Mouse (Mus musculus): ENCODE results near the gene Rsrc1. TPM values are rescaled to one million over a fixed set of nuclear protein-coding genes. Genes with fewer than 3 reads are reported as not detected.
"Not testable (repeated sequence)": the region's sequence is repeated elsewhere in the genome, so short reads cannot be mapped to it uniquely, and the experiment has no call there.

Rsrc1 gene
- polyA plus RNA-seq, 2 experiments = 3.1 to 8.7 TPM

GRCm38 (mm10) chr3:67070575-67071488, 89.6 kb downstream of the Rsrc1 start:
- no peak for TF ChIP-seq EP300 (IDR thresholded peaks at IDR 0.05; ENCODE audit: low read depth)
- TF ChIP-seq CTCF (IDR thresholded peaks at IDR 0.05; ENCODE audit: low read depth) = no peak
- no peak overlapping the region for H3K4me3 ChIP-seq (ENCODE audit: insufficient read depth in 1 of 2, low read depth in 2 of 2, low read length in 2 of 2)
- H3K9me3 ChIP-seq (ENCODE audit: control insufficient read depth, low read length) = no peaks in the 10 kb centered on the region
- ATAC-seq (ENCODE audit: insufficient read depth) (no peak), DNase-seq (ENCODE audit: low read depth in 3 of 3, low spot score in 3 of 3) (no peak)
- no peaks in the 10 kb centered on the region for H3K27me3 ChIP-seq (ENCODE audit: control insufficient read depth, insufficient read depth, low read length)
- 74% methylated on average over 11 of the region's 11 CpGs for WGBS (ENCODE audit: insufficient replicate concordance)
- no peak overlapping the region for H3K9ac ChIP-seq (replicated peaks)
- H3K4me1 ChIP-seq (replicated peaks; ENCODE audit: control insufficient read depth in 2 of 2, insufficient read depth in 2 of 2, low read length in 1 of 2) = no peaks in the 10 kb centered on the region
- no peaks in the 10 kb centered on the region for H3K36me3 ChIP-seq (replicated peaks; ENCODE audit: control insufficient read depth, insufficient read depth, low read depth)
- no peak overlapping the region for H3K27ac ChIP-seq
- no peak overlapping the region for H3K4me2 ChIP-seq (ENCODE audit: low read depth)

- H3K4me2 ChIP-seq (ENCODE audit: low read depth); ATAC-seq (ENCODE audit: insufficient read depth); DNase-seq (ENCODE audit: low read depth in 3 of 3, low spot score in 3 of 3): not testable (repeated sequence)
Measured at GRCm38 (mm10) chr3:67073653-67074052, 92.5 kb downstream of the Rsrc1 start.

GRCm38 (mm10) chr3:67075484-67075883, 94.3 kb downstream of the Rsrc1 start:
- Histone ChIP-seq H3K4me3 (ENCODE audit: insufficient read depth in 1 of 2, low read depth in 2 of 2, low read length in 2 of 2) (no peak overlapping the region), H3K36me3 (replicated peaks; ENCODE audit: control insufficient read depth, insufficient read depth, low read depth) (no peaks in the 10 kb centered on the region), H3K27me3 (ENCODE audit: control insufficient read depth, insufficient read depth, low read length) (no peaks in the 10 kb centered on the region), H3K27ac (no peak overlapping the region), H3K9me3 (ENCODE audit: control insufficient read depth, low read length) (no peaks in the 10 kb centered on the region), H3K4me2 (ENCODE audit: low read depth) (no peak overlapping the region), H3K4me1 (replicated peaks; ENCODE audit: control insufficient read depth in 2 of 2, insufficient read depth in 2 of 2, low read length in 1 of 2) (no peaks in the 10 kb centered on the region), H3K9ac (replicated peaks) (no peak overlapping the region)
- no peak for DNase-seq (ENCODE audit: low read depth in 3 of 3, low spot score in 3 of 3)
- 62% methylated on average over 2 of the region's 2 CpGs for WGBS (ENCODE audit: insufficient replicate concordance)
- TF ChIP-seq EP300 (IDR thresholded peaks at IDR 0.05; ENCODE audit: low read depth) = no peak
- no peak for TF ChIP-seq CTCF (IDR thresholded peaks at IDR 0.05; ENCODE audit: low read depth)
- no peak for ATAC-seq (ENCODE audit: insufficient read depth)

More at GRCm38 (mm10) chr3:67073653-67074052, 92.5 kb downstream of the Rsrc1 start:
- not testable (repeated sequence) for H3K36me3 ChIP-seq (replicated peaks; ENCODE audit: control insufficient read depth, insufficient read depth, low read depth); H3K27ac ChIP-seq; H3K9ac ChIP-seq (replicated peaks); H3K27me3 ChIP-seq (ENCODE audit: control insufficient read depth, insufficient read depth, low read length); H3K4me3 ChIP-seq (ENCODE audit: insufficient read depth in 1 of 2, low read depth in 2 of 2, low read length in 2 of 2); H3K4me1 ChIP-seq (replicated peaks; ENCODE audit: control insufficient read depth in 2 of 2, insufficient read depth in 2 of 2, low read length in 1 of 2); H3K9me3 ChIP-seq (ENCODE audit: control insufficient read depth, low read length)

GRCm38 (mm10) chr3:67084742-67085141, 103.6 kb downstream of the Rsrc1 start:
- Histone ChIP-seq H3K4me2 (ENCODE audit: low read depth) (no peak overlapping the region), H3K27ac (no peak overlapping the region), H3K4me3 (ENCODE audit: insufficient read depth in 1 of 2, low read depth in 2 of 2, low read length in 2 of 2) (no peak overlapping the region), H3K9me3 (ENCODE audit: control insufficient read depth, low read length) (no peaks in the 10 kb centered on the region), H3K27me3 (ENCODE audit: control insufficient read depth, insufficient read depth, low read length) (no peaks in the 10 kb centered on the region), H3K9ac (replicated peaks) (no peak overlapping the region), H3K36me3 (replicated peaks; ENCODE audit: control insufficient read depth, insufficient read depth, low read depth) (no peaks in the 10 kb centered on the region), H3K4me1 (replicated peaks; ENCODE audit: control insufficient read depth in 2 of 2, insufficient read depth in 2 of 2, low read length in 1 of 2) (no peaks in the 10 kb centered on the region)
- TF ChIP-seq CTCF (IDR thresholded peaks at IDR 0.05; ENCODE audit: low read depth) (no peak), EP300 (IDR thresholded peaks at IDR 0.05; ENCODE audit: low read depth) (no peak)
- 57% methylated on average over 1 of the region's 1 CpGs for WGBS (ENCODE audit: insufficient replicate concordance)
- DNase-seq (ENCODE audit: low read depth in 3 of 3, low spot score in 3 of 3) (no peak), ATAC-seq (ENCODE audit: insufficient read depth) (no peak)

GRCm38 (mm10) chr3:67108428-67108827, 127.2 kb downstream of the Rsrc1 start:
- H3K4me1 ChIP-seq (replicated peaks; ENCODE audit: control insufficient read depth in 2 of 2, insufficient read depth in 2 of 2, low read length in 1 of 2) = no peaks in the 10 kb centered on the region

More at GRCm38 (mm10) chr3:67108428-67108827, 127.2 kb downstream of the Rsrc1 start:
- Histone ChIP-seq H3K9ac (replicated peaks) (no peak overlapping the region), H3K4me2 (ENCODE audit: low read depth) (no peak overlapping the region), H3K27ac (no peak overlapping the region), H3K9me3 (ENCODE audit: control insufficient read depth, low read length) (no peaks in the 10 kb centered on the region), H3K36me3 (replicated peaks; ENCODE audit: control insufficient read depth, insufficient read depth, low read depth) (no peaks in the 10 kb centered on the region), H3K27me3 (ENCODE audit: control insufficient read depth, insufficient read depth, low read length) (no peaks in the 10 kb centered on the region), H3K4me3 (ENCODE audit: insufficient read depth in 1 of 2, low read depth in 2 of 2, low read length in 2 of 2) (no peak overlapping the region)
- 75% methylated on average over 3 of the region's 3 CpGs for WGBS (ENCODE audit: insufficient replicate concordance)
- DNase-seq (ENCODE audit: low read depth in 3 of 3, low spot score in 3 of 3) (no peak), ATAC-seq (ENCODE audit: insufficient read depth) (no peak)
- TF ChIP-seq CTCF (IDR thresholded peaks at IDR 0.05; ENCODE audit: low read depth) (no peak), EP300 (IDR thresholded peaks at IDR 0.05; ENCODE audit: low read depth) (no peak)

Measured in liver, embryonic 14.5 days (tissue).